Mouse (Mus musculus) testis, postnatal 10 days (tissue): ENCODE data around the gene Scd1.
"Not testable (repeated sequence)": the region's sequence is repeated elsewhere in the genome, so short reads cannot be mapped to it uniquely, and the experiment has no call there.

Experiments used
- DNase-seq: peaks from one replicate; pipeline ENCODE4 v3.0.0; 2021; ENCODE audit warnings: low spot score

Gene Scd1

DNA sequence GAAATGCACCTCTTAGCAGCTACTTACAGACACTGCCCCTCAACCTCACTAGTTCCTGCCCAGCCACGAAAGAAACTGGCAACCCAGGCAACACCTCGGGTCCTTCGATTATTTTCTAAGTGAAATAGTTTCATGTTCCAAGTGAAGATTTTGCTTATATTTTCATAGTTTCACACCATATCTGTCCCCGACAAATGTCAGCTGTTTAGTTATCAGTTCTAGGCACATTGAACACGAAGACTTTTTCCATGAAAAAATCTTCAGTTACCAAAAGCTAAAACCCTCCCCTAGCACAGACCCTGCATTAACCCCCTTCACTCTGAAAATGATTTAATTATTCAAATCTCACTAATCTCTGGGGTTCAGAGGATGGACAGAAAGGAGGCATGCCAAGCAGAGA, 10.9 kb downstream of the Scd1 start:
- DNase-seq, result no peak

DNA sequence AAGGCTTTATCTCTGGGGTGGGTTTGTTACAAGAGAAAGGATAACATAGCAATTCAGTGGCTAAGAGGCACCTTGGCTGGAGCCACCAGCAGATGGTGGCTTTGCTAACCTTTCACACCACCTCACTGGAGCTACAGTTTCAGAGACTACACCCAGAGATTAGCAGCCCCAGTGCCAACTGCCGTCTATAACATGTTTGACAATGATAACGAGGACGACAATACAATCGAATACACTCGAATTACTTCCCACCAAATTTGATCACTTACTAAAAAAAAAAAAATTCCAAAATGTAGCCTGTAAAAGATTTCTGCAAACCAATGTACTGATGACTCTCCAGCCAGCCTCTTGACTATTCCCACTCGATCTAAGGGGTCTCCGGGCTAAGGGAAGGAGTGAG, 12.7 kb downstream of the Scd1 start:
- DNase-seq, result no peak

DNA sequence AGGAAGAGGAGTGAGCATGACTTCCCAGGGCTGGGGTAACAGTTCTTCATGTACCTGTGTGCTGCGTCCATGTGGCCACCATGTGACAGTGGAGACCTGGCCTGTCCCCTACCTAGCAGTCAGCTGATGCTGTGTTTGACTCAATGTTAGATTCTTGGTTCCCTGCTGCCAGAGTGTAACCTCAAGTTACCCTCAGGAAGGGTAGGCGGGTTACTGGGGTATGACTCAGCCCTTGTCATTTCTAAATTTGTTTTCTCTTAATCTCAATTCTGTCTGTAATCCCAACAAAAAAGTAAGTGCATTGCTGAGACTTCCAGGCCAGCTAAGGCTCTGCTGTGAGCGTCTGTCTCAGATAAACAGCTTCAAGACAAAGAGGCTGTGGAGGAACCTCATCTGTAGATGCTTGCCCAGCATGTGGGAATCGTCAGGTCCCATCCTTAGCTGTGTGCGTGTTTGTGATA, 13.7 kb downstream of the Scd1 start:
- DNase-seq, result no peak

DNA sequence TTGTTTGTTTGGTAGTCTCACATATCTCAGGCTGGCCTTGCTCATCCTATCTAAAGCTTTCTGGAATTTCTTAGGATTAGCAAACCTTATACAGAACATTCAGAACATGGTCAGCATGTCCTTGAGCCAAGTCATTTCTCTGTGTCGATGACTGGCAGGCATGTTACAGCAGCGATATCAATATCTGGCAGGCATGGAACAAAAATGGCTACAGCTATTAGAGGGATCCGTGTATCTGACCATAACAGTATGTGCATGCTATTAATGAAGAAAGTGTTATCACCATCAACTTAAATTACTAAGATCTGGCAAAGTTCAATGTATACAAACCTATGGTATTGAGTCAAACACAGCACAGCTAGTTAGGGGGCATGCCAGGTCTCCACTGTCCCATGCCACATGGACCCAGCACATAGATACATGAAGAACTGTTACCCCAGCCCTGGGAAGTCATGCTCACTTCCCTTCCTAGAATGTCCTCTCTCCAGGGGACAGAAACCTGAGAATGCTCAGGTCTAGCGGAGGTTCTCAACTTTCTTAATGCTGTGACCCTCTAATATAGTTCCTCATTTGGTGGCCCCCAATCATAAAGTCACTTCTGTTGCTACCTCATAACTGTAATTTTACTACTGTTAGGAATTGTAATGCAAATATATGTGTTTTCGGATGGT, 15.2 kb downstream of the Scd1 start:
- DNase-seq, result no peak

DNA sequence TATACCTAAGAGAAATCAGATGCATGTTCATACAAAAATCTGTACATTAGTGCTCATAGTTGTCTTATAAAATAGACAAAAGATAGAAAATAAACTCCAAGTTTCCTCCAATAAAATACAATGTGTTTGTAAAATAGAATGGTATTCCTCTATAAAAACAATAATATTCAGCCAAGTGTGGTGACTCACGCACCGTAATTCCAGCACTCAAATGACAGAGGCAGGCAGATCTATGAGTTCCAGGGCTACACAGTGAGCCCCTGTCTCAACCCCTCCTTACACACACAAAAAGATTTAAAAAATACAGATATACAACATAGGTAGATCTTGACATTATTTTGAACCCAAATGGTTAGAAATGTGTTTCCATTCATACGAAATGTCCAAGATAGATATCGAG, 15.8 kb downstream of the Scd1 start:
- no peak for DNase-seq

DNA sequence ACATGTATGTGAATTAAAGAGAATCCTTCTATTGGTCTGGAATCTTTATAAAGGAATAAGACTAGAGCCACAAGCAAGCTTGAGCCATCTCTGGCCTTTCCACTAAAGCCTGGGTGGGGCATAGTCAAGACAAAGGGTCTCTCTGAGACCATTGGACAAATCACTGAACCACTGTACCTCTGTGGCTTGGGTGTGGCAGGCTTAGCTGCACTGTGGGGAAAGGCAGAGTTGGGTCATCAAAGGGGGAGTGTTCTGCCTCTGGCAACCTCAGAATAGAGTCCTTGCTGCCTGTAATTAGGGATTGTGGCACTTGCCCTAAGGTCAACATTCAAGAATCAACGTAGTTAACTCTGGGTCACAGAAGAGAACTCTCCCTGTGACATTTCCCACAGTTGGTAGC, 18.2 kb downstream of the Scd1 start:
- no peak for DNase-seq

DNA sequence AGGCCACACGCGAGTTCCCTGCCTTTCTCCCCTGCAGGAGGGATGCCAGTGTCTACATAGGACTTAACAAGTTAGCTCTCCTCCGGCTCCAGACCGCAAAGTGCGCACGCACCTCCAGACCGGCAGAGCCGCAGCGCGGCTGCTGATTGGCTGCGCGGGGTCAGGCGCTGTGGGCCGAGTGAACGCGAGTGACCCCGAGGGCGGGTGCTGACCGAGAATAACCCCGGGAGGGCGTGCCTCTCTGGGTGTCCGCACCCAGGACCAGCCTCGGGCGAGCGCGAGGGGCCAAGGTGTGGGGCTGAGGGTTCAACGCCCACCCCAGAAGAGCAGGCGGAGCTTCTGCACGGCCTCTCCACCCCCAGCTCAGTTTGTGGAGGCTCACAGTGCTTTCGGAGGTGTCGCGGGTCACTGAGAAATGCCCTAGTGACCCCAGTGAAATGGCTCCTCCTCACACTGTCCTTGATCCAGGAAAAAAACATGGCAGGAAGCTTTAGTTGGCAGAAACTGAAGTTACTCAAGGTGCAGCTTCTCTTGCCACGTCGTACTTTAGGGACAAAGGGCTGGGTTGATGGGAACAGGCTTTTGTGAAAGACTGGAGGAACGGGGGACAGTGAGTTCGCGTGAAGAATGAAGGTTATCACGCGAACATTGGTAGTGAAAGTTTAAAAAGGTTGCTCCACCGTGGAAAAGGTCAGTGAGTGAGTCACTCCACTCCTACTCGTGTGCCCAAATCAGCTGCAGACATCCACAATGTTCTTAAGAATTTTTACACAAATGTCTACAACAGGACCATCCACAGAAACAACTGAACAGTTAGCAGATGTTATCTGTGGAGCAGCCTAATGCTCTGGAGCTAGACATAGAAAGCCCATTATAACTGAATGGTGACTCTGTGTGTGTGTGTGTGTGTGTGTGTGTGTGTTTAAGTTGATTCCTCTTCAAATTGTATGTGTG, 18.9 kb downstream of the Scd1 start:
- DNase-seq, result peak; percentile 96

DNA sequence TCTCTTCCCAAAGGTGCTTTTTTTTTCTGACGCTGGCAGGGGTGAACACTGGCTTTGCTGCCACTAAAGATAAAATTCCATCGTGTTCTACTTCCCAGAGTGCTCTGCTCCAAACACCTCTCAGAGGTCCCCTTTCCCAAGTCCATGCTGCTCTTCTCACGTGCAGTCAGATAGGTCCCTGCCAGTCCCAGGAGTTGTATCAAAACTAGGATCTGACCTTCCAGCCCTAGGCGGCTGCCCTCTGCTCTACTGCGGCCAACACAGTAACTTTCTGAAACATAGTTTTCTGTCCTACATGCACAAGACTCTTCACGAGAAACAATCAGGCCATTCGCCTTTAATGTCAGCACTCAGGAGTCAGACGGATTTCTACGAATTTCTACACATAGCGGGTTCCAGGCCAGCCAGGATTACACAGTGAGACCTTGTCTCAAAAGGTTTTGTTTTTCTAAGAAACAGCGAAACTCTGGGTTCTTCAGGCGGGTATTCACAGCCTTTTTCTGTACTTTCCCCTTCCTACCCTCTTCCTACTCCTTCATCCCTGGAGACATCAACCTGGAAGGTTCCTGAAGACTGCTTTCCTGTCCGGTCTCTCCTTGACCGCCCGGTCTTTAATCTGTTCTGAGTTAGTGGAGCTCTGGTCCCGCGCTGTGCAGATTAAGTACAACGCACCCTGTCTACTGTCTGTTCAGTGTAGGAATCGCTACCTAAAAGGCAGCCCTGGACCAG, 19.8 kb downstream of the Scd1 start:
- no peak for DNase-seq

DNA sequence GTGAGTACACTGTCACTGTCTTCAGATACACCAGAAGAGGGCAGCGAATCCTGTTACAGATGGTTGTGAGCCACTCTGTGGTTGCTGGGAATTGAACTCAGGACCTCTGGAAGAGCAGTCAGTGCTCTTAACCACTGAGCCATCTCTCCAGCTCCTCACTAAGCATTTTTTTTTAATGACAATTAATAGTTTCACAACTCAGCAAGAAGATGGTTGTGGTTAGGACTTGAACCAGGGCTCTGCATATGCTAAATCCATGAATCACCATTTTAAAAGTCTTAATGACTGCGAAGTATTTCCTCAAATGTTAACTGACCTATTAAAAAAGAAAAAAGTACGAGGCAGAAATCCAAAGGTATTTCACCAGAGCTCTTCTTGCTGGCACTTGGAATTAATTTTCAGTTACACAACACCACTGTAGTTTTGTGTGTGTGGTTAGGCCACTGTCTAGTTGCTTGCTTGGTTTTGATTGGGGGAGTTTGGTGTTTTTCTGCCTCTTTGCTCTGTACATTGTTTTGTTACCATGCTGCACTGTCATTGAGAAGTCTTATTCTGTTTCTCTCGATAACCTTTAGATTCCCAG, 20.5 kb downstream of the Scd1 start:
- DNase-seq, result no peak

DNA sequence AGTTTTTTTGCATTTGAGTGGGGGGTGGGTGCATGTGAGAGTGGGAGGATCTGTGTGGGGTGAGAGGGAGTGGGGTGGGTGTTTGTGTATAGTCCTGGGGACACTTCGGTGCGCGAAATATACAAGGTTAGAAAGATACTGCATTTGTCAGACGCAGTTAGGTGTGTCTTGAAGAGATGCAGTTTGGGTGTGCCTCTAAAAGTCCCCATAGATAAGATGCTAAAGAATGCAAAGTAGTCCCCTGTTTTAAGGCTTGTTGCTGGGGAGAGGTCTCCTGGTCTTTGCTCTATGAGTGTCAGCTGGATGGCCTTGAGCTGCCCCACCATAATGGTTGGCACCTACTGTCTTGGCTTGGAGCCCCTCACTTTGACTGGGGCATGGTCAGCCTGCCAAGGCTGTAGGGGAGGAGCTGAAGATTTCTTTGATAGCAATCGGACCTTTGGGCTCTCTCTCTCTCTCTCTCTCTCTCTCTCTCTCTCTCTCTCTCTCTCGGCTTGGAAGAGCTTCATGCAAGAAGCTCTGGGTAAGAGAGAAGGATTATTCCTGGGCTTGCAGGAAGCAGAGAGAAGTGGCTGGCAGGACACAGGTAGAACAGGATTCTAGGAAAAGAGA, 21.7 kb downstream of the Scd1 start:
- DNase-seq, result no peak

DNA sequence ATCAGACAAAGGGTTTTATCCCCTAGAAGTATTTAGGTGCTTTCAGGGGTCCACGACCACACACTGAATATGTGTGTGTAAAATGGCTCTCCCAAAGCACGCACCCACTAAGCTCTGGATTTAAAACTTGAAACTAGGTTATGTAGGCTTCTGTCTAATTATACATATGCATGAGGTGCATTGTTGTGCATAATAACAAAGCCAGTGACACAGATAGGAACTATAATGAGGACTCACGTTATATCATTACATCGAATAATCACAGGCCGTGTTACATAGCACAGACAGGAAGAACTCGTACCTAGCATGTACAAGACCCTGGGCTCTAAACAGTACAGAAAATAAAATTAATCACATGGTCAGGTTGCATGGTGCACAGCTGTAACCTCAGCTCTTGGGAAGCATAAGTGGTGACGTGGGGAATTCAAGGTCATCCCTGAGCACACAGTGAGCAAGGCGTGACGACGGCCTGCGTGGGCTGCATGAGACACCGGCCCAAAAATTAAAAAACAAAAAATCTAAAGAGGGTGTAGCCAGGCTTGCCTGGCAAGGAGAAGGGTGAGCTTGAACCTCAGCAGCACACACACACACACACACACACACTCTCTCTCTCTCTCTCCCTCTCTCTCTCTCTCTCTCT, 24.9 kb downstream of the Scd1 start:
- DNase-seq, result no peak

DNA sequence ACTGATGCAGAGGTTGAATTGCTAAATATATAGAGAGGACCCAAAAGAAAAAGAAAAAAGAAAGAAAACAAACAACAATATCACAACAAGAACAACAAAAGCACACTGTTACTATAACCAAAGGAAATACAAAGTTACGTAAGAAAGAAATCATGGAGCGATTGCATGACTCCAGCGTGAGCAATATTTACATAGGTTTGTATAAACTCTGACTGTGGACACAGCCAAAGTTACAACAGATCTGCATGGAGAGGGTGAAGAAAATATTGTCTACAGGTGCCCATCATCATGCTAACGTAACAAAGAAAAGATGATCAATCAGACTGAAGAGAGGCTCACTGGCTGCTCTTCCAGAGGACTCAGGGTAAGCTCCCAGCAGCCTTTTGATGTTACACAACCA, 27.6 kb downstream of the Scd1 start:
- DNase-seq, result no peak

DNA sequence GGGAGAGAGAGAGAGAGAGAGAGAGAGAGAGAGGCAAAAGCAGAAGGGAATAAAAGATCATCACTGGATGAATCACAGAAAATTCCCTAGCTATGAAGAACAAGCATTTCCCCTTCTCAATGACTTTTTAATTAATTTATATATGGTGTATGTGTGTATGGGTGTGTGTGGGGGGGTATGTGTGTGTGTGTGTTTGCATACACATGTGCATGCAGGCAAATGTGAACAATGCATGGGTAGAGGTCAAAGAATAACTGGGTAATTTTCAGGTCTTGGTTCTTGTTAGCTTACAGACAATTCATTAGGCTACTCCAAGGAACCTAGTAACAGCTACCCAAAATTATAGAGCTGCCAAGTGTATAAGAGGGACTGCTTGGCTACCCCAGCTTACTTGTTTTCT, 28.6 kb downstream of the Scd1 start:
- no peak for DNase-seq

DNA sequence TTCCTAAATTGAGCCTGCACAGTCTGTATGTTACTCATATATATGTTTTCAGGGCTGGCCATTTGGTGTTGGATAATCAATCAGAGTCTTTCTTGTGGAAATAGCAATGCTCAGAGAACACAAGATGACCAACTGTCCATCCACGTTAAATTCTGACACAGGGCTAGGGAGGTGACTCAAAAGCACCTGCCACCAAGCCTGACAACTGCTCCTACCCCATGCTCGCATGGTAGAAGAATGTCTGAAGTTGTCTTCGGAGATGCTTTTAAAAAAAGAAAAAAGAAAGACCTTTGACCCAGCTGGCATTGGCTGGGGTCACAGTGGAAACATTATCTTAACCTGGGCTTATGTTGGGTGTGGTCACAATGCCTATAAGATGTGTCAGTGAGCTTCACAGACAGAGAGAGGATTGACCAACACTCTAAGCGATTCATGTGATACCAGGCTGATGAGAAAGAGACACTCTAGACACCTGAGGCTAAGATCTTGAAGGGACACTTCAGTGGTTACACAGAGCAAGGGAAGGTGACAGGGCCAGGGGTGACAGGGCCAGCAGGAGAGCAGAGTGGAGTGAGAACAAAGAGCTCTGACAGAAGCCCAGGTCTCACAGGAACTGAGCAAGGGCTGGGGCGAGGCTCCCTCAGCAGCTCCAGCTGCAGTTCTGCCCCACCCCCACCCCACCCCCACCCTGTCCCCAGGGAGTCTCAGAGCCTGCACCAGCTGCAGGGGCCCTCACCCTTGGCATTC, 29.9 kb downstream of the Scd1 start:
- DNase-seq, result no peak

DNA sequence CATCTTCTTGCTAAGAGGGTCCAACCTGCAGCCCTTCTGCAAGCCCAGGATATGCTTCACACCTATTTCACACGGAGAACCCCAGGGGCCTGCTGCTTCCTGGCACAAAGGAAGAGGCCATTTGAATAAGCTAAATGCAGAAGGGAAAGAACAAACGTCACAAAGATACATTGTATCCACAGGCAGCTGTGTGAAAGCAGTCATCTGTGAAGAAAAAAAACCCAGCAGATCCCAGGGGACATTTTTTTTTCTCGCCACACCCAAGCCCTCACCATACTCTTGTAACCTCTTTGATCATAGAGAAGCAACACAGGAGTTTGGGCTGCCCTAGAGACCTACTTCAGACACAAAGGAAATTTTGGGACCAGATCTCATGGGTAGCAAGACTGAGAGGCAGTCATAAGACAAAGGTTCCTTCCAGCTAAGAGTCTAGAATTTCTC, 31.1 kb downstream of the Scd1 start:
- no peak for DNase-seq

DNA sequence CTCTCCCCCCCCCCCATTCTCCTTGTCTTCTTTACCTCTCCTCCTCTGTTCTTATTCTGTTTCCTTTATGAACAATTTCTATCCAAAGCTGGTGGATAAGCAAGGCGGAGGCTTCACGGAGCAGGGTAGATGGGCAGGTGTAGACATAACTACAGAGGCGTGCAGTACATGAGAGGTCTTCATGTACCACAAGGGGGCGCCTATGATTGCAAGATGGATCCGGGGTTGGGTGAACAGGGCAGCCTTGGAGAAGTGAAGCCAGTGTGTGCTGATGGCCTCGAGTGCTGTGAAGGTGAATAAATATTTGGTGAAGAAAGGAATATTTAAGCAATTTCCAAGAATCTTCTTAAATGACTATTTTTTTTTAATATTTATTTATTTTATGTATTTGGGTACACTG, 34.7 kb downstream of the Scd1 start:
- DNase-seq, result peak; percentile 85

DNA sequence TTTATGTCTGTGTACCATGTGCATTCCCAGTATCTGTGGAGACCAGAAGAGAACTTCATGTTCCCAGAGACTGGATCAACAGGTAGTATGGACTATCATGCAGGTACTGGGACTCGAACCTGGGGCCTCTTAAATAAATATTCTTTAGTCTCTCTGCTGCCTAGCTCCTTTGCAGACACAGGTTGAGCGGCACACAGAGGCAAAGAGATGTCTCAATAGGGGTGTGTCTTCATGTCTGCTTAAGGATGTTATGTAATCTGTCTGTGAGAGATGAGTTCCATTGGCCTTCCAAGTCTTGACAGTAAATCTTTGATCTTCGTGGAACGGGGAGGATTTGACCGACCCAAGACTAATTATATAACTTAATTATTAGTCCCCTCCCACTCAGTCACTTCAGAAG, 37.4 kb downstream of the Scd1 start:
- no peak for DNase-seq

DNA sequence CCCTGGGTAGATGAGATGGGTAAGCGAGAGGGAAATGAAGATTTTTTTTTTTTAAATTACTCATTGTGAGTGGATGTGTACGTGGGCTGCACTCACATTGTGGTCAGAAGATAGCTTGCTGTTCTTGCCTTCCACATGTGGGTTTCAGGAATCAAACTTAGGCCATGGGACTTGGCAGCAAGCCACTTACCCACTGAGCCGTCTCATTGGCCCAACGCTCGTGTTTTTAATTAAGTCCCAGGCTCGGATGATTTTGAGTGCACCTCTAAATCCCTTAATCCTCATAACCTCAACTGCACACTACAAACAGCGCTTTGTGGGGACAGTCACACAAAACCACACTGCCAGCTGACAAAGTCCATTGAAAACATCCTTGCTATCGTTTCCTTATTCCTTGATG, 38.3 kb downstream of the Scd1 start:
- no peak for DNase-seq

DNA sequence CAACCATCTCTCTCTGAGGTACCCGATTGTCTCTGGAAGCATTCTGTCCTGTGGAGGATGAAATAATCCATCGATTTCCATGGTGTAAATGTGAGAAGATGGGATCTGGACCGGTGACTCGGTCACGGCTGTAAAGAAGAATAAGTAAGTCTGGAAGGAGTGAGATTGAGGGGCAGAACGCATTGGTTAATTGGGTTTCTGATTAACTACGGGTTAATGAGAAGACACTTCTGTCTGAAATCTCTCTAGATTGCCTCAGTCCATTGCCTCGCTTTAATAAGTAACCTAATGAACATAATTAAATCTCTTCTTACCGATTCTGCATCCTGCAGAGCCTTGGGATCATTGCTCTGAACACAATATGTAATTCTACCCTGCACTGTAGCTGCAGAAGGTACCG, 40.6 kb downstream of the Scd1 start:
- DNase-seq, result not testable (repeated sequence)

DNA sequence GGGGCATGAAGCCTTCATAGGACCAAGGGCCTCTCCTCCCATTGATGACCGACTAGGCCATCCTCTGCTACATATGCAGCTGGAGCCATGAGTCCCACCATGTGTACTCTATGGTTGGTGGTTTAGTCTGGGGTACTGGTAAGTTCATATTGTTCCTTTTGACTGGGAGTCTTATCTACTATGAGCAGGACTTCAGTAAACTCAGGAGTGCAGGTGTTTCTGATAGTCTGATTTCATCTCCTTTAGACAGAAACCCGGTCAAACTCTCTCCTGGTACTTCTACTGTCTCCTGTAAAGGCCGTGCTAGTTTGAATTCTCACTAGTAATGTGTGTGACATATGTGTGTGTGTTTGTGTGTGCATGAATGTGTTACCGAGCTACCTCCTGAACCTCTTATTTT, 41.9 kb downstream of the Scd1 start:
- no peak for DNase-seq

DNA sequence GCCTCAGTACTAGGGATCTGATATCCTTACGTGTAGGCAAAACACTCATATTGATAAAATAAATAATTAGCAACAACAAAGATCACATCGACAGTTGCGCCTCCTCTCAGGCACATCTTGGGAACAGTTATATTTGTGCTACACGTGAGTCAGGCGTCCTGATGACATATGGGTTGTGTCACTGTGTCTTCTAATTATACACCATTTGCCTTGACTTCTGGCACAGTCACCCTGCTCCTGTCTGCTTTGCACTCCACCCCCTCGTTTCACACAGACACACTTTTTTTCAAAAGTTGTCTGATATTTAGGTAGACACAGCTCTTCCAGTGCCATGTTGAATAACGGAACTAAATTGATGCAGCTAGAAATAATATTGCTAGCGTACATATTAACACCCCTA, 43.6 kb downstream of the Scd1 start:
- no peak for DNase-seq
